Mouse (Mus musculus) spleen, postnatal 36 days (tissue): ENCODE results near the gene Ubash3b.

ENCODE experiments used
- DNase-seq, 2 experiments: peaks; one replicate each; pipeline ENCODE4 v3.0.0; 2022; ENCODE audit warnings: low spot score in 2 of 2, mixed read lengths in 1 of 2

Ubash3b gene

DNA sequence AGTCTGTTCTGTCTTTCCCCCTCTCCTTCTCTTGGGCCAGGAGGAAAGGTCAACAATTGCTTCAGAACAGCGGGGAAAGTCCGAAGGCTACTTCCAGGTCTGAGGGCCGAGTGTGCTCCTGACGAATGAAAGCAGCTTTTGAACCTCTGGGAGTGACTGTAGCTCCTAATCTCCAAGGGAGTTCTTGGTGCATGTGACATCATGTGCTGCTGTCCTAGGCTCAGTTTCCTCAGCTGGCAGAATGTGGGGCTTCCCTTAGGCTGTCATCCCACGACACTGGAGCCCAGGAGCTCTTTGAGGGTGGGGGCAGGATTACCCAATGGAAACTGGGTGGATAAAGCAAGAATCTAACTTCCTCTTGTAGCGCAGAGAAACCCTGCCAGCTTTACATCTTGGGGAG is at the start of gene Ubash3b:
Gene Ubash3b (minus strand): TSS at position 285 of the 400 bp plus-strand sequence.
- no peak for DNase-seq

DNA sequence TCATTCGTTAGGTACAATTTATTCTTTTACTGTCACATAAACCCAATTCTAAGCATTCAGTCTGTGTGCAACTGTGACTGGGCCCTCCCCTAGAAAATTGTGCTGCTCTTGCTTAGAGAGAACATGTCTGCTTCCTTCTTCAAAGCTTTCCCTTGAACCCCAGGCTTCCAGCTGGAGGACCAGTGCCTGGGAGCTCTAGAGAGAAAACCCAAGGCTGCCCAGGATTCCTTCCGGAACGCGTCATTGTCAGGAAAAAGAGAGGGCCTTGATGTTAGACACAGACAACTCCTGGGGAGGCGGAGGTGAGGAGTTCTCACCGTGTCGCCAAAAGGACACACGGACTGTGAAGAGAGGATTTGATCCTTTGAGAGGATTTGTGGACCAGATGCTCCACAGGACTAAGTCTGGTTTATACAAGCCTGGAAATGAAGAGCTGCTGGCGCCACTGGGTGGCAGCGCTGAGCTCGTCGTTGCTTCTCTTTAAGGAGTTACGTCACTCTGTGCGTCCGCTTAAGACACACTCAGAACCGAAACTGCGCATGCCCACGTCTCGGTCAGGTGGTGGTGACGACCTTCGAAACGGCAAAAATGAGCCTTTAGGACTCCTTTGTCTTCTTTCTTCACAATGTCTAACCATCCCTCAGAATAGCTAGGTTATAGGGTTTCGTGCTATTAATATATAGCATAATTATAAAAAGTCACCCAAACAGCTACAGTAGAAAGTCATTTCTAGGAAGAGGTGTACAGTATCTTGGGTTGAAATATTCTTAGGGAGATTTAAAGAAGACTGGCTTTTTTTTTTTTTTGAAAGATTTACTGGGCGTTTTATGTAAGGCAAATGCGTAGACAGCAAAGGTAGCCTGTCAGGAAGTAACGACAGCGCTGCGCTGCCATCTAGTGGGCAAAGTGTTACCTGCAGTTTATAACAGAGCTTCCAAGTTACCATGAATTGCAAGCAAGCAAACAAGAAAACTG is 45.9 kb upstream of the Ubash3b start:
- peak; percentile 91 to 94 for DNase-seq

GRCm38 (mm10) chr9:41206717-41207116 is 45.2 kb upstream of the Ubash3b start:
- DNase-seq: no peak

DNA sequence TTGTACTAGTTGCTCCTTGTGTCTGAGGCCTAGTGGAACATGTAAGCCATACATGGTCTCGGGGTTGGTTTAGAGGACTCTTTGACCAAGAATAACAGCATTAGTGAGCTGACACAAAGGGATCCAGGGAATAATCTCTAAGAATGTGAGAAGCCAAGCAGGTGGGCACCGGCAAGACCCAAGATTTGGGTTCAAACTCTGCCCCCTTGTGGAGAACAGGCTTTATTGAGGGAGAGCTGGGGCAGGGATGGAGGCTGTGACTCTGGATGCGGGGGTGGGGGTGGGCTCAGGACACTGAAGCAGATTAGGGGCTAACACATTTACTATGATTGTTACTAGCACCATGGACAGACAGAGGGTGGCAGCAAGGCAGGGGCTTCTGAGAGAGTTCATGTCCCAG is 43.8 kb upstream of the Ubash3b start:
- no peak for DNase-seq

- DNase-seq: no peak
These were observed 38.2 kb upstream of the Ubash3b start for GRCm38 (mm10) chr9:41199456-41200252.

DNA sequence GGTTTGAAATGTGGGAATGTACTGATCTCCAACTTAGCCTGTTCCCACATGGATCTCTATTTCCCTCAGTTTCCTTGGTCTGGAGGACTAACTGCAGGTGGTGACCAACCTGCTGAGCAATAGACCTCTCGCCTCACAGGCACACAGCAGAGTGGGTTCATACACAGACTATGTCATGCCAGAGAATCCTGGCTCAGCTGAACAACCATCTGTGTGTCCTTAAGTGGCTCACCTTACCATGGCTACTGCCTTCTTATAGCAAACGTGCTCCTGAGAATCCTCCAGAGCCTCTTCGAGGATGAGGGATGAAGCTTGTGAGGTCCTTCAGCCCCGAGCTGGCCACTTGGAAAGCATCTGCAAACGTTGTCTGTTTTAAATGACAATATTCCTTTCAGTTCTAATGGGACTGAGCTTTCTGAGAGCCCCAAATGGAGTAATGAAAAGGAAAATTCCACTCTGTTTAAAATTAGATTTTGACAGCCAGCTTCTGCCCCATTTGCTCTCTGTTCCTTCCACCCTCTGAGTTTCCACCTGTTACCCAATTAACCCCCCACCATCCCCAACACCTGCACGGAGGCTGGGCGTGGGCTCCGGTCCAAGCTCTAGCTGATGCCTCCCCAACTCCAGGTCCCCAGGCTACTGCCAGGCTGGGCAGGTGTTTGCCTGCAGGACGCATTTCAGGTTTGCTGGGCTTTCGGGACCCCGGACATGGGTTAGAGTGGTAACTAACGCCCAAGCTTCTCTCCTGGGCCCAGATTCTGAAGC is 37.2 kb upstream of the Ubash3b start:
- no peak for DNase-seq

GRCm38 (mm10) chr9:41195742-41196311 is 34.3 kb upstream of the Ubash3b start:
- peak in 1 of 2 experiments; percentile 14 for DNase-seq

GRCm38 (mm10) chr9:41191651-41192210 is 30.2 kb upstream of the Ubash3b start:
- DNase-seq: no peak

DNA sequence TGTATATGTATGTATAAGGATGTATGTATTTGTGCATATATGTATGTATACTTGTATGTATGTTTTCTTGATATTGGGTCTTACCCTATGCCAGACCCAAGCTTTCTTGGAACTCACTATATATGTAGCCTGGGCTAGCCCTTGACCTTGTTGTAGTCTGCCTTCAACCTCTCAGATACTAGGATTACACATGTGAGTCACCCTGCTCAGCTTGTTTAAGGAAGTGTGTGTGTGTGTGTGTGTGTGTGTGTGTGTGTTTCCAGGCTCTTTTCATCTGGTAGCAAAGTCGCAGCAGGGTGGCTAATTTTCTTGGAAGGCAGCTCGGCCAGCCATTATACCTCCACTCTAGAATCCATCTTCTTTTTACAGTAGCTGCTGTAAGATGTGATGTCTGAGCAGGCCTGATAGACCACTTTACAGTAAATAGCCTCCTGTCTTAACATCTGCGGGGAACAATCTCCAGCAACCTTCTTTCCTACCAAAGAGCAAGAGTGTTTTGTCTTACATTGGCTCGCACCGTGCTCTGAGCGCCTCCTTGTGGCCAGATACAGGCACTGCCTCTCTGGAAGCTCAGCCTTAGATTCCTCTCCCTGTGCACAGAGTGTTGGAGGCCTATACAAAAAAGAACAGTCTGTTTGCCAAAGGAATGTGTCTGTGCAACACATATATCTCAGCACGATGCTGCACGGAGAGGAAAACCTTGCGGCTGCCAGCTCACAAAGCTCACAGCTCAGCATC is 29.4 kb upstream of the Ubash3b start:
- peak; percentile 43 to 51 for DNase-seq

- DNase-seq: no peak
These were observed 26.4 kb upstream of the Ubash3b start for GRCm38 (mm10) chr9:41187939-41188338.

DNA sequence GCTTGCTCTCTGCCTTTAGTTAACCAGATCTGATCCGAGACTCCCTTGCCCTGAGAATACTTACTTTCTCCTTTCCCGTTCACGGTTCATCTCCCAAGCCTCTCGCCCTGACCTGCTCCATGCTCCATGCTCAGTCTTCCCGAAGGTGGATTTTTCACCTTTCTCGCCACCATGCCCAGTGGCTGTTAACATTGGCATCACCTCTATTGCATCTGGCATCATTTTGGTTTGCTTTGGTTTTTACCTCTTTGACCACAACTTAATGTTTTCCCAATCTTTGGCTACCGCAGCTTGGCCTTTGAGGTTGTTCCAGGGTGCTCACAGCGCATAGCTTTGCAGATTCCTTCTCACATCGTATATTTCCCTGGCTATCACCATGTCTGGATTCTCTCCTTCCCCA is 26.0 kb upstream of the Ubash3b start:
- no peak for DNase-seq

DNA sequence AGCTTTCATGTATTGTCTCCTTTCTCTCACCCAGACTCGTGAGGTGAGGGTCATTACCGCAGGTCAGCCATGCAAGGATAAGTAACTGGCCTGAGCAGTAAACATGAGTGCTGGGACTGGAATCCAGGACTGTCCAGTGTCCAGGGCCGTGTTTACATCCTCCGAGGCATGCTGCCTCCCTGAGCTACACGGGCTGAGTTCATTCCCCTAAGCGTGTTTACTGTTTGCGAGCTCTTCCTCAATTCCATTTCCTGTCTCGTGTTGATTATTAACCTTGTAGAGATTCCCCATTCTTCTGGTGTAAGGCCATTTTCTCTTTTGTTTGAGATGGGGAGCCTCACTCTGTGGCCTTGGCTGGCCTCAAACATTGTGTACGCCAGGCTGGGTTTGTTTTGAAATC is 23.8 kb upstream of the Ubash3b start:
- no peak for DNase-seq

- DNase-seq: peak; percentile 43 to 44
These were observed 21.1 kb upstream of the Ubash3b start for GRCm38 (mm10) chr9:41182550-41182949.

DNA sequence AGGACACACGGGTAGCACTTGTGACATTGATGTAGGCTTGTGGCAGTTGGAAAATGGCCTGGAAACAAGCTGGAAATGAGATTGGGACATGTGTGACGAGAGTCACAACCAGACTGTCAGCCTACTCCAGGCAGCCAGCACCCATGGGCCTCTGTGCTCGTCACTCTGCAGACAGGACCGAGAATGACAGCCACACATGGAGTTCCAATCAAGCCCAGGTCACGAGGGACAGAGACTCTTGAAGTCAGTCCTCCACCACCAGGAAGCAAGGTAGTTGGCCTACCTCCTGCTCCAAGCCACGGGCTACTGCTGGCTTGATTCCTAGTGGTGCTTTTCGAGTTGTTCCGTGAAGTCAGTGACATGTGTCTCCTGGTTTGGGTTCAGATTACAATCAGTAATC is 20.3 kb upstream of the Ubash3b start:
- no peak for DNase-seq

DNA sequence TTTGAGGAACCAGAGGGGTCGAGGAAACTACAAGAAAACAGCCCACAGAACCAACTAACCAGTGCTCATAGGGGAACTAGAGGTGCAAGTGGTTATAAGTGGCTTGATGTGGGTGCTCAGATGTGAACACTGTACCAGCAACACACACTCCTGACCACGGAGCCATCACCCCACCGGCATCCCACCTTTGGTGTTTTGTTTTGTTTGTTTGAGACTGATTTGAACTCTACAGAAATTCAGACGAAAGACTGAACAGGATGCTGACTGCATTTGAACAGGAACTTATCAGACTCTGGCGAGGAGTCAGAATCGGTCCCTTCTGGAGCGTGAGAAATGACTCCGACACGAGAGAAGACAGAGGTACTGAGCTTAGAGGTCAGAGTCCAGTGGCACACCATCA is 19.9 kb upstream of the Ubash3b start:
- DNase-seq: peak in 1 of 2 experiments; percentile 8

DNA sequence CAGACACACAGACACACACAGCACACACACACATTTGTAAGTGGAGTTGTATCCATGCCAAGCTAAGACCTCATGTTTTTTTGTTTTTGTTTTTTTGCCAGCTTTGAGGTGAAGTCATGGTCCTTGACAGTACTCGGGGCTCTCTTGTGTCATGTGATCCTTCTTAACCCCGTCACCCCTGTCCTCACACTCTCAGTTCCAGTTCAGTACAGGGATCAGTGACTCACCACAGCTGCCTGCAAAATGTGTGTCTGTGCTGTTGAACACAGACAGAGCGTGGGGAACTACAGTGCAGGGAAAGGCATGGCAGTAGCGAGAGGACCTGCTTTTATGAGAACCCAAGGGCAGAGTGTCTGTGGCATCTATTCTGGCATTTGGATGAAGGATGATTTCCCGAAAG is 17.6 kb upstream of the Ubash3b start:
- DNase-seq: peak in 1 of 2 experiments; percentile 19

- DNase-seq: no peak
These were observed 11.7 kb upstream of the Ubash3b start for GRCm38 (mm10) chr9:41173158-41173557.

DNA sequence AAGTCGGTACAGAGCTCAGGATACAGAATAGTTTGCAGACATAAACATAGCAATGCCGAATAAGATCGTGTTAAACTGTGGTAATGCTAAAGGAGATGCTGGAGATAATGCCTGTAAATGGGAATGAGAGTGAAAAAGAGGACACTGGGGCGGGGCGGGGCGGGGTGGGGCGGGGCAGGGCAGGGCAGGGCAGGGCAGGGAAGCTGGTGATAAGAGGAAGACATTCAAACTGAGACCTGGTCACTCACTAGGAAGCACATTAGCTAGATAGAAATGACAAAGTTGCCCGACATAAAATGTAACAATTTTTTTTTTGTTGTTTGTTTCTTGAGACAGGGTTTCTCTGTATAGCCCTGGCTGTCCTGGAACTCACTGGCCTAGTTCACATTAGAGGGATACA is 10.9 kb upstream of the Ubash3b start:
- no peak for DNase-seq

GRCm38 (mm10) chr9:41170026-41170425 is 8.5 kb upstream of the Ubash3b start:
- no peak for DNase-seq

- no peak for DNase-seq
These were observed 7.2 kb upstream of the Ubash3b start for GRCm38 (mm10) chr9:41168656-41169055.
